Mouse (Mus musculus) intestine, postnatal 0 days (tissue): ENCODE measurements at regions not wholly inside any gene's neighbourhood (a gene's known extent, or its start where the extent isn't known, plus 50 kb on each side); places are given as distances from the start of the nearest gene placed in this dataset.

Source experiments
- ATAC-seq: fragments of 200-750 bp; cut with Nextera tagmentation; 2 replicates; pipeline ENCODE4 v1.8.0; 2017; ENCODE audit warnings: mild to moderate bottlenecking, moderate TSS enrichment, moderate library complexity
- H3K27ac ChIP-seq: fragments of 300-500 bp; sonication (generic); 2 replicates; pipeline ENCODE4 v1.5.1; 2014; ENCODE audit warnings: mild to moderate bottlenecking, low read depth, low read length, moderate library complexity
- H3K27me3 ChIP-seq: fragments of 300-500 bp; sonication (generic); replicated peaks from 2 replicates; pipeline ENCODE4 v1.6.1; 2014; ENCODE audit warnings: low read length, mixed read lengths; ENCODE audit not compliant: control insufficient read depth, insufficient read depth
- H3K36me3 ChIP-seq: fragments of 300-500 bp; sonication (generic); 2 replicates; pipeline ENCODE4 v1.6.1; 2014; ENCODE audit warnings: mild to moderate bottlenecking, moderate library complexity; ENCODE audit not compliant: control insufficient read depth, insufficient read depth
- H3K4me1 ChIP-seq: fragments of 300-500 bp; sonication (generic); replicated peaks from 2 replicates; pipeline ENCODE4 v1.6.1; 2014; ENCODE audit warnings: antibody characterized with exemption, low read length, mixed read lengths; ENCODE audit not compliant: control insufficient read depth, insufficient read depth
- H3K4me2 ChIP-seq: fragments of 300-500 bp; sonication (generic); replicated peaks from 2 replicates; pipeline ENCODE4 v1.6.1; 2014; ENCODE audit warnings: low read depth, mild to moderate bottlenecking, moderate library complexity
- H3K4me3 ChIP-seq: fragments of 300-500 bp; sonication (generic); 2 replicates; pipeline ENCODE4 v1.5.1; 2014; ENCODE audit warnings: low read depth, low read length
- H3K9ac ChIP-seq: fragments of 300-500 bp; sonication (generic); 2 replicates; pipeline ENCODE4 v1.6.1; 2014; ENCODE audit warnings: mild to moderate bottlenecking, low read depth, low read length
- H3K9me3 ChIP-seq: fragments of 300-500 bp; sonication (generic); 2 replicates; pipeline ENCODE4 v1.6.1; 2016; ENCODE audit warnings: mixed run types; ENCODE audit not compliant: control insufficient read depth
- CTCF ChIP-seq: sonication (generic); IDR thresholded peaks from 2 replicates; pipeline ENCODE4 v1.5.1; 2016; ENCODE audit warnings: low read depth, mild to moderate bottlenecking, control low read depth, antibody characterized with exemption, moderate library complexity
- WGBS: fragments of 180-500 bp; shearing (Covaris S2); extraction: QIAGEN DNeasy Blood & Tissue Kit; methylation state at CpG from one replicate; pipeline ENCODE4 v1.1.7; 2014; 5-methylcytosine and 5-hydroxymethylcytosine counted together

- H3K4me3 ChIP-seq, result no peak overlapping the region
- TF ChIP-seq CTCF, result no peak
- WGBS, result 38% methylated on average over 6 of the region's 6 CpGs
- no peaks in the 10 kb centered on the region for H3K36me3 ChIP-seq
- no peak overlapping the region for H3K4me2 ChIP-seq
- H3K9me3 ChIP-seq, result no peaks in the 10 kb centered on the region
- ATAC-seq, result no peak
- H3K27ac ChIP-seq, result no peak overlapping the region
- H3K4me1 ChIP-seq, result no peaks in the 10 kb centered on the region
- no peak overlapping the region for H3K9ac ChIP-seq
- H3K27me3 ChIP-seq, result no peaks in the 10 kb centered on the region
Measured at GRCm38 (mm10) chr6:140354082-140354481, 69.8 kb upstream of the Plekha5 start.

DNA sequence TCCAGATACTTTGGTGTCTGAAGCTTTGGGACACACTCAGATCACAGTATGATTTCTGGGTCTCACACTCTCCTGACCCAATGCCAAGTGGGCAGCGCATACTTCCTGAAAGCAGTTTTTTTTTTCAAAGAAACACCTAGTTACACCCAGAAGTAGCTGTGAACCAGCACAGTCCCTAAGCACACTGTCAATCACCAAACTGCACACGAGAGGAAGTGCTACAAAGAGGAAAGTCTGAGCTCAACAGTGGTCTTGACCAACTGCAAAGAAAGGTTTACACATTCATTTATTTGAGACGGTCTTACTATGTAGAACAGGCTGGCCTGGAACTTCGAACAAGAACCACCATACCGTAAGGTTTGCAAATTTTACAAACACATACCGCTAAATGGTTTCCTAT, 70.2 kb upstream of the Plekha5 start:
- H3K27ac ChIP-seq, result no peak overlapping the region
- no peak overlapping the region for H3K4me3 ChIP-seq
- H3K27me3 ChIP-seq, result no peaks in the 10 kb centered on the region
- no peak overlapping the region for H3K4me2 ChIP-seq
- ATAC-seq, result no peak
- WGBS, result 62% methylated on average over 6 of the region's 6 CpGs
- H3K9ac ChIP-seq, result no peak overlapping the region
- H3K4me1 ChIP-seq, result no peaks in the 10 kb centered on the region
- no peaks in the 10 kb centered on the region for H3K36me3 ChIP-seq
- no peak for TF ChIP-seq CTCF
- no peaks in the 10 kb centered on the region for H3K9me3 ChIP-seq

GRCm38 (mm10) chr6:140351365-140352095, 72.3 kb upstream of the Plekha5 start:
- no peak for ATAC-seq
- H3K36me3 ChIP-seq, result no peaks in the 10 kb centered on the region
- H3K4me1 ChIP-seq, result no peaks in the 10 kb centered on the region
- H3K27me3 ChIP-seq, result no peaks in the 10 kb centered on the region
- no peak overlapping the region for H3K4me2 ChIP-seq
- H3K9me3 ChIP-seq, result no peaks in the 10 kb centered on the region
- 86% methylated on average over 5 of the region's 6 CpGs for WGBS
- TF ChIP-seq CTCF, result no peak
- no peak overlapping the region for H3K9ac ChIP-seq
- H3K27ac ChIP-seq, result no peak overlapping the region
- no peak overlapping the region for H3K4me3 ChIP-seq

- H3K4me2 ChIP-seq, result no peak overlapping the region
- no peaks in the 10 kb centered on the region for H3K27me3 ChIP-seq
- H3K27ac ChIP-seq, result no peak overlapping the region
- H3K36me3 ChIP-seq, result no peaks in the 10 kb centered on the region
- WGBS, result 94% methylated on average over 16 of the region's 16 CpGs
- no peaks in the 10 kb centered on the region for H3K9me3 ChIP-seq
- no peak overlapping the region for H3K4me3 ChIP-seq
- H3K9ac ChIP-seq, result no peak overlapping the region
- TF ChIP-seq CTCF, result no peak
- no peak for ATAC-seq
- no peaks in the 10 kb centered on the region for H3K4me1 ChIP-seq
Measured at GRCm38 (mm10) chr6:140348578-140348977, 75.3 kb upstream of the Plekha5 start.

- Histone ChIP-seq H3K4me3 (no peak overlapping the region), H3K36me3 (no peaks in the 10 kb centered on the region), H3K9me3 (no peaks in the 10 kb centered on the region), H3K4me1 (no peaks in the 10 kb centered on the region), H3K27ac (no peak overlapping the region), H3K9ac (no peak overlapping the region), H3K4me2 (no peak overlapping the region), H3K27me3 (no peaks in the 10 kb centered on the region)
- WGBS, result 41% methylated on average over 6 of the region's 6 CpGs
- ATAC-seq, result peak; percentile 87
- TF ChIP-seq CTCF, result no peak
Measured at GRCm38 (mm10) chr6:140346929-140347328, 76.9 kb upstream of the Plekha5 start.

DNA sequence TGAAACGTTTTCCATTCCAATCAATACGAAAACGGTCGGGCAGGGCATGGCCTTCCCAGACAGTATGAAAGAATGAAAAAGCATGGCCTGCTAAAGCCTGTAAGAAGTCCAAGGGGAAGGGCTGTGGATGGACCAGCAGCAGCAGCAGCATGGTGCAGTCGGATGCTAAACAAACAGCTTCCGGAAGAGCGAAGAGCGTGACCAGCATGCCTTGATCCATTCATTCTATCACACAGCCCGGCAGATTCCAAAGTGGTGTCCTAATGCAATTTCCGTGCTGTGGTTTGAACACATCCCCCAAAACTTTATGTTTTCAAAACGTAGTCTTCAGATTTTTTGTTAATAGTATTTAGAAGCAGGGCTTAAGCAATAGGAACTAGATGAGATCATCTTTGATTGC, 80.2 kb upstream of the Plekha5 start:
- no peak for TF ChIP-seq CTCF
- Histone ChIP-seq H3K27me3 (no peaks in the 10 kb centered on the region), H3K36me3 (no peaks in the 10 kb centered on the region), H3K9ac (no peak overlapping the region), H3K4me3 (no peak overlapping the region), H3K9me3 (no peaks in the 10 kb centered on the region), H3K27ac (no peak overlapping the region), H3K4me1 (no peaks in the 10 kb centered on the region), H3K4me2 (no peak overlapping the region)
- 77% methylated on average over 11 of the region's 11 CpGs for WGBS
- no peak for ATAC-seq
